Mouse (Mus musculus) ovary, postnatal 10 days (tissue): Measurements from ENCODE around the gene Lhcgr.

Source experiments
- DNase-seq: peaks from one replicate; pipeline ENCODE4 v3.0.0; 2022; ENCODE audit warnings: low spot score

Gene Lhcgr

GRCm38 (mm10) chr17:88703112-88703511, 88.7 kb downstream of the Lhcgr start:
- DNase-seq = no peak

- no peak for DNase-seq
Measured at GRCm38 (mm10) chr17:88702345-88702744, 89.4 kb downstream of the Lhcgr start.

DNA sequence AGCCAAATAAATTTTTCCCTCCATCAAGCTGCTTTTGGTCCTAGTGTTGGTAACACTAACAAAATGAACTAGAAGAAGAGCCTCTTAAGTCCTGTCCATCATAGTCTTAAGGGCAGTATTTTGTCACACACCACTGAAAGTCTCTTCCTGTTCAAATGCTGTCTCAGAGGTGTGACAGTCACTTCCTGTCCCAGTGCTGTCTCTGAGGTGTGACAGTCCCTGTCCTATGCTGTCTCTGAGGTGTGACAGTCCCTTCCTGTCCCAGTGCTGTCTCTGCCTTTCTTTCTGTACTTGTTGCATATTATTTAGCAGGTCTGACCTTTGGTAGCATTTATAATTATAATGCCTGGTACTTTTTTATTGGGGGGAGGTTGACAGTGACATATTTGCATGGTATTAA, 90.9 kb downstream of the Lhcgr start:
- no peak for DNase-seq

DNA sequence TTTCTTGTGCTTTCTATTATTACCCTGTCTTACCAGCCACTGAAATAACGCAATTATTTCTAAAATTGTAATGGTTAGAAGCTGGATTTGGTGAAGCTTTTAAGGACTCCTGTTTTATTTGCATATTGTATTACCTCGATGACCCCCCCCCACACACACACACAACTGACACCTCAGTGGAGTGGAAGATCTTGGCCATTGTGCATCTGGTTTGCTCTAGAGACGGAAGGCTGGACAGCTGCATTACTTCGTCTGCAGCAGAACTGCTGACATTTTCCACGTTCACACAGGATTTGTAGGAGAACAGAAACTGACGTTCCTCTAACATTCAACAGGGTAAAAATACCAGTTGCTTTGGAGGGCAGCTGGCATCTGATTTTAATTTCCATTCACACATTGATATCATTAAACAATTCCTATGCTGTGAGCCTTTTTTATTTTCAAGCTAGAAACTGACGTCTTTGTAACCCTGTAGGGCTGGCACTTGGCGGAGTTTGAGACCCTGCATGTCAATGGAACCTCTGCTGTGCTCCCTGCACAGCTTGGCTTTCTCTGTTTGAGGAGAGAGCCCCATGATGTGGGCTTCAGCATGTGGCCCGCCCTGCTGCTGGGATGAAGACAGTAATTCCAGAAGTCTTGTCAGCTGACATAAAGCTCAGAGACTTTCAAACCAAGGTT, 95.0 kb downstream of the Lhcgr start:
- no peak for DNase-seq

DNA sequence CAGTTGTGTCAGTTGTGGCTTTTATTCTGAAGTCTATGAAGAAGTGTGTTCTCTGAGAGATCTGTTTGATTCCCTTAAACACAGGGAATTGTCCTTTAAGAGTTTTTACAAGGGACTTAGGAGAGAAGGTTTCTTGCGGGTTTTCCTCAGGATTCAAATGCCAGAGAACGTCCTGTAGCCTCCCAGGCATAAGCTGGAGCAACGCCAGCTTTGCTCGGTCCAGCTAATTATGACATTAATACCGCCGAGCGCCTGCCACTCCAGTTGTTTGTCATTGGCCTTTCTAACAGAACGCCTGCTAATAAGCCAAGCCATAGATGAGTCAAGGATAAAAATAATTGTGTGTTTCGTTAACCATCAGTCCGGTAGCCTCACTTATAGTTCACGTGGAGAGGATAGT, 103.6 kb downstream of the Lhcgr start:
- DNase-seq = no peak

GRCm38 (mm10) chr17:88675310-88676309, 116.2 kb downstream of the Lhcgr start:
- no peak for DNase-seq

- DNase-seq = no peak
Measured at GRCm38 (mm10) chr17:88670800-88671199, 121.0 kb downstream of the Lhcgr start.

DNA sequence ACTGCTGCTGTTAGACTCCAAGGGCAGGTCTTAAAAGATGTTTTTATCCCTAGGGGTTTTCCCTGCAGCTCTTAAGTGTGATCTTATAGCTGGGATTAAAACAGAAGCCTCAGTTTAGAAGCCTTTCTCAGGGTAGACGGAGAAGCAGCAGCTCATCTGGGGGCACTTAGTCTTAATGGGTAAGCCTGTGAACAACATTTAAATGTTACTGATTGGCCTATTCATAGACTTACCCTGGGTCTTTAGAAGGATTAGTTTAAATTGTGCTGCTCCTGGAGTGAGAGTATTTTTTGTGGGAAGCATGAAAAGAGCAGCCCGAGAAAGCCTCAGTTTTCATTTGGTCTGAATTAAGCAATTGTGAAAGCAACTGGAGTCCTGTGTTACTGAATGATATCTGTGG, 121.9 kb downstream of the Lhcgr start:
- no peak for DNase-seq

GRCm38 (mm10) chr17:88668452-88668851, 123.3 kb downstream of the Lhcgr start, which contains the start of gene Gtf2a1l:
Gene Gtf2a1l (plus strand): TSS chr17:88668660.
- no peak for DNase-seq
